Mouse (Mus musculus): ENCODE results near the gene Nfatc3.

Nfatc3 gene

DNA sequence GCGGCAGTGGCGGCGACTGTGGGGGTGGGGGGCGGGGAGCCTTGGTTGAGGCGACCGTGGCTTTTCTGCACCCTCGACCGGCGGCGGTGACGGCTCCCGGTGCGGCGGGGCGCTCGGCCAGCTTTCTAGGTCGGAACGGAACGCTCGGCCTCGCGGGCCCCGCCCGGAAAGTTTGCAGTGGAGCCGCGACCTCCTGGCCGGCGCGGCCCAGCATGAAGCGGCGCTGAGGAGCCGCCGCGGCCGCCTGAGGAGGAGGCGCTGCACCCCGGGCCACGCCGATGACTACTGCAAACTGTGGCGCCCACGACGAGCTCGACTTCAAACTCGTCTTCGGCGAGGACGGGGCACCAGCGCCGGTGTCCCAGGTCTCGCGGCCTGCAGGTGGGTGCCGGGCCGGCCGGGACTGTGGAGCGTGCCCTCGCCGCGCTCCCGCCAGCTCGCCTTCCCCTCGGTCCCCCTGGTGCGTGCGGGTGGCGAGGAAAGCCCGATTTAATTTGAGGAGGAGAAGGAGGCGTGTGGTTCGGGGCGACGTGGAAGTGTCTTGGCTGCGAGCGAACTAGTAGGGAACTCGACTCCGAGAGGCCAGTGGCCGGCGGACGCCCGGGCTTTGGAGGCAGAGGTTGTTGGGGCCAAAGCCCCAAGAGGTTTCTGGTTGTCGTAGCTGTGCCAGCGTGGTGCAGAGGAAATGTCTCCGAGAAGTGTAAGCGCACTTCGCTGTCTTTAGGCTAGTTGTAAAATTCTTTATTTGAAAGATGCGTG lies 1.2 kb downstream of the Nfatc3 start:
- no peak for DNase-seq

DNA sequence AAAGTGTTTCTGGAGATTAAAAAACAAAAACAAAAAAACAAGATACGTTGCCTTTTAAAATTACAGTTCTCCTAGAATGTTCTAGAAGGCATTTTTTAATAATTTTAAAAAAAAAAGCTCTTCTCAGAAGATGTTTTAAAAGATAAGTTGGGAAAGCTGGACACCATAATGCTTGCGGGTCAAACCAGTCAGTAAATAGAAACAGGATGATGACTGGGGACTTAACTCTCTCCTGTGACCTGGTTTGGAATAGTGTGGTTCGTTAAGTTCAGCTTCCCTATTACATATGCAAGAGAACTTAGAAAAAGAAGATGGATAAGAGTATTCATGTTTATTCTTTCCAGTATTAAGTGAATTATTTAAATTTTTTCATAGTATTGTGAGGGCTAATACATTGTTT lies 1.9 kb downstream of the Nfatc3 start:
- no peak for DNase-seq

DNA sequence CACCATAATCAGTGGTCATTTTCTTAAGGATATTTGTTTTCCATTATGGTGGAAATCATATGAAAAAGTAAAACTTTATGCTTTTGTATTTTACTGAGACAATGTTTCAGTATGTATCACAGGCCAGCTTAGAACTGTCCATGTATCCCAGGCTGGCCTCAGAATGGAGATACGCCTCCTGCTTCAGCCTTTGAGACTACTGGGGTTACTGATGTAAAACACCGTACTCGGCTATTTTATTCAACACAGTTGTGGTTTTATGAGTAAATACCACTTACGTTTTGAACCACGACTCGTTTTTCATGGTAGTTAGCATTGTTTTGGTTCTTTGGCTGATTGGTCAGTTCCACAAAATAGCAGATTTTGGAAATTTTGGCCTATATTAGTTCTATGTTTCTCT lies 3.0 kb downstream of the Nfatc3 start:
- DNase-seq, result no peak

DNA sequence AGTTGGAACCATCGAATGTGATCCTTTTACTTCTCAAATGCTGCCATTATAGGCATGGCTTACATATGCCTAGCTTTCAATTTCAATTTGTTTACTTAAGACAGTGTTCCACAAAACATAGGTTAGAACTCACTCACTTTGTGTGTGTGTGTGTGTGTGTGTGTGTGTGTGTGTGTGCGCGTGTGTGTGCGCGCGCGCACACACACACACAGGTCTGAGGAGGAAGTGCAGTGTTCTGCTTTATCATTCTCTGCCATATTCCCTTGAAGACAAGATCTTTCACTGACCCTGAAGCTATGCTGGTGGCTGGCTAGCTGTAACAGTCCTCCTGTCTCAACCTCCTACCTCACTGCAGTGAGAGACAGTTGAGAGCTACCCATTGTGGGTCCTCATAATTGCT lies 4.4 kb downstream of the Nfatc3 start:
- DNase-seq, result no peak

DNA sequence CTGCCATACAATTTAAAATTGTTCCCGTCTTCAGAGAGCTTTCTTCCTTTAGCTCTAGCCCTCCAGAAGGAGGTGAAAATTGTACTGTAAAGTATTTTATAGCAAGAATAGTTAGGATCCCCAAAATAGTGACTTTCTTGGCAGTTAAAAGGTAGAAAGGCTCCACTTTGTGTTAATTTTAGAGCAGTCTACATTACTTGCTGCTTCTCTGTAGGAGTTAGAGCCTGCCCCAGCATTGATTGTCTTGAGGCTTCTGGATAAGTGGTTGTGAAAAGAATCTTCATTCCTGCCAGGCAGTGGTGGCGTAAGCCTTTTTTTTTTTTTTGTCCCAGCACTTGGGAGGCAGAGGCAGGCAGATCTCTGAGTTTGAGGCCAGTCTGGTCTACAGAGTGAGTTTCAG lies 8.1 kb downstream of the Nfatc3 start:
- no peak for DNase-seq

DNA sequence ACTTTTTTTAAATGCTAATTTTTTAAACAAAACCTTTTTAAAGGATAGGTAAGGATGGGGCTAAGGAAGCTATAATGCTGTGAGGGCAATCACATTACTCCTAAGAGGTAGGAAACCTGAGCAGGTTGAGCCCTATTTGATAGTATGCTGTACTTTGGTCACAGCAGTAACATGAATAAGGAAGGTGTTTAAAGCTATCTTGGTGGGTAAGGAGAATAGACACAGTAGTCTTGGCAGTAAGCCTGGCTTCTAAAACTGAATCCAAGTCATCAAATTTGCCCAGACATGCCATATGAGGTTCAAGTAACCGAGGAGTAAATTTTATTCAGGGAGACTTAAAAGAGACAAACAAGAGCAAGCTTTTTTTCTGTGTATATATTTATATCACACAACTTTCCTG lies 10.9 kb downstream of the Nfatc3 start:
- DNase-seq, result no peak

DNA sequence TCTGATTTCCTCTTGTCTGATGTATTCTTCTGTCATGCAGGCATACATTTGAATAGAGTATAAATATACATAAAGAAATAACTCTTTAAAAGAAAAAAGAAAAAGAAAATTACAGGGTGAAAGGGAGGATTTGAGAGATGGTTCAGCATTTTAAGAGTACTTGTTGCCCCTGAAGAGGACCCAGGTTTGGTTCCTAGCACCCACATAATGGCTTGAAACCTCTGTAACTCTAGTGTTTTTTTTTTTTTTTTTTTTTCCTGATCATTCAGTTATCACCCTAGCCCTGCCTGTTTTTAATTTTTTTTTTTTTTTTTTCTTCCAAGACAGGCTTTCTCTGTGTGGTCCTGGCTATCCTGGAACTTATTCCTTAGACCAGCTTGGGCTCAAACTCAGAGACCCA lies 13.5 kb downstream of the Nfatc3 start:
- DNase-seq, result no peak

DNA sequence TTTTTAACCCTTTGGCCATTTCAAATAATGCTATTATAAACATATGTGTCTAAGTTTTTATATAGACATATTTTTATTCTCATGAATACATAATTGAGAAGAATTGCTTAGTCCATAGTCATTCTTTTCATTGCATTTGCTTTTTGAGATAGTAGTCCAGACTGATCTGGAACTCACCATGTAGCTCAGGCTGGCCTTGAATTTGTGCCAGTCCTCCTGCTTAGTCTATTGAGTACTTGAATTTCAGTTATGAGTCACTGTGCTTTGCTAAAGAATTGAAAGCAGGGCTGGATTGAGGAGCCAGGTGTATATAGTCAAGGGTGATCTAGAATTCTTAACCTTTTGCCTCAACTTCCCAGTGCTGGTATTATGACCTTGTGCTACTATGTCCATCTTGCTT lies 15.6 kb downstream of the Nfatc3 start:
- DNase-seq, result no peak

DNA sequence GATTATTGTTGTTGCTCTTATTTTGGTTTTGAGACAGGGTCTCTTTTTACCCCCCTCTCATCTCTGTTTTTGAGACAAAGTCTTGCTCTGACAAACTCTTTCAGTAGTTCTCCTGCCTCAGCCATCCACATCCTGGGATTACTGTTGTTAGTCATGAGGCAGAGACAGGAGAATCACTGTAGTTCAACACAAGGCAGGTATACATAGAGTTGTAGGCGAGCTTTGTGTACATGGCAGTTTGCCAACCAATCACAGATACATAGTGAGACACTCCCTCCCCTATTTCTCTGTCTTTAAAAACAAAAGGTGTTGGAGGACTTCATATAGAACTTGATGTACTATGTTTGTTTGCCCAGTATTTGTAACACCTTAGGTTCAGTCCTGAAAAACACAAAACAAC lies 16.0 kb downstream of the Nfatc3 start:
- DNase-seq, result no peak

DNA sequence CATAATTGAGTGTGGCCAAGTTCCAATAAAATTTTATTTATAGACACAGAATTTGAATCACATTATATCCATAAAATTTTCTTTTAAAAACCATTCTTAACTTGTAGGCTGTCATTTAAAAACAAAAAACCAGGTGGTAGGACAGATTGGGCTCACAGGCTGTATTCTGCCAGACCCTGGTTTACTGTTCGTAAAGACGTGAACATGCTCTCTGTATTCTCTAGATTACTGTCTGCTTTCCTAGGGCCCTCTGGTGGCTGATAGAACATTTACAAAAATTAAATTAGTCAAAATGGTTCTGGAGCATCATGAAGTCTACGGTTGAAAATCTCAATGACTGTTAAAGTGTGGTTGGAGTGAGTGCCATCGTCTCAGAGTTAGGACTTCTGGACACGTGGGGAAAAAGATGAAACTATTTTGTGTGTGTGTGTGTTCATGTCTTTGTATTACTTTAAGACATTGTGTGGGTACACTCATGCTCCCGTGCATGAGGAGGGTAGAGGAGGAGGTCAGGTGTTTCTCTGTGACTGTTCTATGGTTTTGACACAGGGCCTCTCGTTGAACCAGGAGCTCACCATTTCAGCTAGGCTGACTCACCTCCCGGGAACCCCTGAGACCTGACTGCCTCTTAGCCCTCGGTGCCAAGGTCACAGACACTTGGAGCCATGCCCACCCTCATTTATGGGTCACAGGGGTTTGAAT lies 16.7 kb downstream of the Nfatc3 start:
- DNase-seq, result peak; percentile 25

DNA sequence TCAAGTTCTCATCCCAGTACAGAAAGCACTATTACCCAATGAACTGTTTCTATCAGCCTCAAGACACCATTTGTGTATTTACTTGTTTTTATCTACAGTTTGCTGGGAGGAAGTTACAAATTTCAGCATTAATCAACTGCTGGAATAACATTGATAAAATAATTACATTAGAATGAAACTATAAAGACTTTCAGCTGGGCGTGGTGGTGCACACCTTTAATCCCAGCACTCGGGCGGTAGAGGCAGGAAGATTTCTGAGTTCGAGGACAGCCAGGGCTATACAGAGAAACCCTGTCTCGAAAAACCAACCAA lies 17.2 kb downstream of the Nfatc3 start:
- DNase-seq, result no peak

DNA sequence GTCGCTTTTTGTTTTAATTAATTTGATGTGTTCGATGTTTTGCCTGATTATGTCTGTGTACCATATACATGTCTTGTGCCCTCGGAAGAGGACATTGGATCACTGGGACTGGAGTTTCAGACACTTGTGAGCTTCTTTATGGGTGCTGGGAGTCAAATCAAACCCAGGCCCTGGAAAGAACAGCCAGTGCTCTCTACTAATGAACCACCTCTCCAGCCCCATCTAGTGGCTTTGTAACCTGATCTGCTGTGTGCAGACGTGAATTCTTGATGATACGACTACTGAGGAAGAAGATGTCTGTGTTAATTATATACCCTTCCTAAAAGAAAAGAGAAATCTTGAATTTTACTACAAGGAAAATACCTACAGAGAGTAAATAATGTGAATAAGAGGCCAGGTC lies 18.0 kb downstream of the Nfatc3 start:
- no peak for DNase-seq

DNA sequence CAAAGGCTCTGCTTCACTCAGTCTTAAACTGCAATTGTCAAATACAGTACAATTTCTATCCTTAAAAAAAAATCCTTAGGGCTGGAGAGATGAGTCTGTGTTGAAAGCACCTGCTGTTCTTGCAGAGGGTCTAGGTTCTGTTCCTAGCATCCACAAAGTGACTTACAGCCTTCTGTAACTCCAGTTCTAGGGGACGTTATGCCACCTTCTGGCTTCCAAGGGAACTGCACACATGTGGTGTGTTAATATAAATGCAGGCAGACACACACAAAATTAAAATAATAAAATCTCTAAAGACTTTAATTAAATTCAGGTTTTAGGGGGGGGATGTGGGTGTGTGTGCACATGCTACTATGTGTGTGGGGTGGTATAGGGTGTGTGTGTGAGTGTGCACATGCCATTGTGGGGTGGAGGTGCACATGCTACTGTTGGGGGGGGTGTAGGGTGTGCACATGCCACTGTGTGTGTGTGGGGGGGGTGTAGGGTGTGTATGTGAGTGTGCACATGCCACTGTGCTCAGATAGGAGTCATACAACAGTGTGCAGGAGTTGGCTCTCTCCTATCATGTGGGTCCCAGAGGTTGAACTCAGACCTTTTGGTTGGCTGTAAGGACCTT lies 18.9 kb downstream of the Nfatc3 start:
- no peak for DNase-seq

DNA sequence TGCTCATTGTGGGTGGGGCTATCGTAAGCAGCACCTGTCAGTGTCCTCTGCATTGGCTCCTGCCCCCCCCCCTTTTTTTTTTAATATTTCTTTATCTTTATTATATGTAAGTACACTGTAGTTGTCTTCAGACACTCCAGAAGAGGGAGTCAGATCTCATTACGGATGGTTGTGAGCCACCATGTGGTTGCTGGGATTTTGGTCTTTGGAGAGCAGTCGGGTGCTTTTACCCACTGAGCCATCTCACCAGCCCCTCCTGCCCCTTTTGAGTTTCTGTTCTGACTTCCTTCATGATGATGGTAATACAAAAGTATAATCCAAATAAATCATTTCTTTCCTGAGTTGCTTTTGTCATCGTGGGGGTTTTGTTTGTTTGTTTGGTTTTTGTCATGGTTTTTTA lies 43.7 kb downstream of the Nfatc3 start:
- no peak for DNase-seq

DNA sequence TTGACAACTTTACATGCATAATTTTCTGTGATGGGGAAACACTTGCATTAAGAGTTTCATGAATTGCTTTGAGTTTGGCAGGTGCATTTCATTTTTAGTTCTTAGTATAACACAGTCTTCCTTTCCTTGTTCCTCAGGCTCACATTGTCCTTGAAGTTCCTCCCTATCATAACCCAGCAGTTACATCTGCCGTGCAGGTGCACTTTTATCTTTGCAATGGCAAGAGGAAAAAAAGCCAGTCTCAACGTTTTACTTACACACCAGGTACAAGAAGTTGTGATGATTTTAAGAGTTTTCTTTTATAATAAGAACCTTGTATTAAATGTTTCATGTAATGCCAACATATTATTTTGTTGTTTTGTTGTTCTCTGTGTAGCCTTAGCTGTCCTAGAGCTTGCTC lies 45.2 kb downstream of the Nfatc3 start:
- no peak for DNase-seq

DNA sequence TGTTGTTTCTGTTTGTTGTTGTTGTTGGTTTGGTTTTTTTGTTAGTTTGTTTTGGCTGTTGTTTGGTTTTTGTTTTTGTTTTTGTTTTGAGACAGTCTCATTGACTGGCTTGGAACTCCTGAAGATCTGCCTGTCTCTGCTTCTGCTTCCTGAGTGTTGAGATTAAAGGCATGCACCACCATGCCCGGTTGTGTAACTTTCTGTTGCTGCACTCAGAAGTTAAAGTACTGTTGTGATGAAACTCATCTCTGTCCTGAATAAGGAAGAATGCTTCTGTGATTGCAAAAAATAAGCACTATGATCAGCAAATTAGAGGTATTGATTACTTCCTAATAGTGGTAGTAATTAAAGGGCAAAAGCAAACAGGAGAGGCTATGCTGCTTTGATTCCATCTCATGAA lies 47.6 kb downstream of the Nfatc3 start:
- no peak for DNase-seq

DNA sequence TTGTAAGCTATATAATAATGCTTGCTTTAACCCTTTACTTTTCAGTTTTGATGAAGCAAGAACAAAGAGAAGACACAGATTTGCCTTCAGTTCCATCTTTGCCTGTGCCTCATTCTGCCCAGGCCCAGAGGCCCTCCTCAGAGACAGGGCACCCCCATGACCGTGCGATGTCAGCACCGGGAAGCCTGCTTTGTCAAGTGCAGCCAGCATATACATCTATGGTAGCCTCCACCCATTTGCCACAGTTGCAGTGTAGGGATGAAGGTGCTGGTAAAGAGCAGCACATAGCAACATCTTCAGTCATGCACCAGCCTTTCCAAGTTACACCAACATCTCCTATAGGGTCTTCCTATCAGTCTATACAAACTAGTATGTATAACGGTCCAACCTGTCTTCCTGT lies 49.4 kb downstream of the Nfatc3 start:
- no peak for DNase-seq

DNA sequence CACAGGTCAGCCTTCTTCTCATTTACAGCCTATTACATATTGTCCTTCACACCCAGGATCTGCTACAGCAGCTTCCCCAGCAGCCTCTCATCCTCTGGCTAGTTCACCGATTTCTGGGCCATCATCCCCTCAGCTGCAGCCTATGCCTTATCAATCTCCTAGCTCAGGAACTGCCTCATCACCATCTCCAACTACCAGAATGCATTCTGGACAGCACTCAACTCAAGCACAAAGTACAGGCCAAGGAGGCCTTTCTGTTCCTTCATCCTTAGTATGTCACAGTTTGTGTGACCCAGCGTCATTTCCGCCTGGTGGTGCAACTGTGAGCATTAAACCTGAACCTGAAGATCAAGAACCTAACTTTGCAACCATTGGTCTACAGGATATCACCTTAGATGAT lies 50.1 kb downstream of the Nfatc3 start:
- no peak for DNase-seq

DNA sequence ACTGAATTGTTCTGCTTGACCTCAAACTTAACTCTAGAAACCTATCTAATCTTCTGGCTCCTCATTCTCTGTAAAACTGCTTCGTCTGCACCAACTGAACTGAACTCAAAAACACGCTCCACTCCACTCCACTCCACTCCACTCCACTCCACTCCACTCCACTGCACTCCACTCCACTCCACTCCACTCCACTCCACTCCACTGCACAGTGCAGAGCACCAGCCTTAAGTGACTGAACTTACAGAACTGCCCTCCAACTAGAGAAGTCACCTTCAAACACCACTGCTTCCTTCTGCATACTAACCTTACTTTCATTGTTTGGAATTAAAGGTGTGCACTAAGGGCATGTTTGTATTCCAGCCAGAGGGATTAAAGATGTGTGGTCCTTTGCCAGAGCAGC lies 53.4 kb downstream of the Nfatc3 start:
- DNase-seq, result no peak

DNA sequence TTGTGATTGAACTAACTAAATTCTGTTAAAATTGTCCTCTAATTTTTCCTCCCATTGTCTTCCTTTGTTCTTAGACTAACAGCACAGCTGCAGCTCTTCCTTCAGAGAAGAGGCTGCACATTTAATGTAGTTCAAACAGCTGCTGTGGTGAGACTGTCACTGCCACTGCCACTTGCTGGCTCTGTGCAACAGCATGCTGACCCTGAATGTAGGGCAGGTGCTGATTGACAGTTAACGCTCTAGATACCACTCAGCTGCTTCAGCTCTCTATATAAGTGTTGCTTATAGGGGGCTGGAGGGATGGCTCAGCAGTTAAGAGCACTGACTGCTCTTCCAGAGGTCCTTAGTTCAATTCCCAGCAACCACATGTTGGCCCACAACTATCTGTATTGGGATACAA lies 53.9 kb downstream of the Nfatc3 start:
- no peak for DNase-seq

DNA sequence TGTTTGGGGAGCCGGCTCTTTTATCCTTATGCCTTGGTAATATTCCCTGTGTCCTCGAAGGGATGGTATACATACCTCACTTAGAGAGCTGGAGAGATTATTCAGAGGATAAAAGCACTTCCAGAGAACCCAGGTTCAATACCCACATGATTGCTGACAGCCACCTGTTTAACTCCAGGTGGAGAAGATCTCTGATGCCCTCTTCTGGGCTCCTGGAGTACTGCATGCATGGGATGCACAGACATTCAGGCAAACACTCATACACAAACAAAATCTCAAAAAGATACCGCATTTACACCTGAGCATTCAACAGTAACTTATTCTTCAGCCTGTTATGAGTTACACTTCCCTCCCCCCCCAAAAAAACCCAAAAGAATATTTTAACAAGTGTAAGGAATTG lies 57.3 kb downstream of the Nfatc3 start:
- DNase-seq, result no peak

DNA sequence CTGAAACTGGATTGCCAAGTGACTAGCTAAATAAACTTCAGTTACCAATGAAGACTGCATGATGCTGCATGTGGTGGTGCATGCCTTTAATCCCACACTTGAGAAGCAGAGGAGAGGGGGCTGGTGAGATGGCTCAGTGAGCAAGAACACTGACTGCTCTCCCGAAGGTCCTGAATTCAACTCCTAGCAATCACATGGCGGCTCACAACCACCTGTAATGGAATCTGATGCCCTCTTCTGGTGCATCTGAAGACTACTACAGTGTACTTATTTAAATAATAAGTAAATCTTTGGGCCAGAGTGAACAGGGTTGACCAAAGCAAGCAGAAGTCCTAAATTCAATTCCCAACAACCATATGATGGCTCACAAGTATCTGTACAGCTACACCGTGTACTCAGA lies 64.8 kb downstream of the Nfatc3 start:
- no peak for DNase-seq

DNA sequence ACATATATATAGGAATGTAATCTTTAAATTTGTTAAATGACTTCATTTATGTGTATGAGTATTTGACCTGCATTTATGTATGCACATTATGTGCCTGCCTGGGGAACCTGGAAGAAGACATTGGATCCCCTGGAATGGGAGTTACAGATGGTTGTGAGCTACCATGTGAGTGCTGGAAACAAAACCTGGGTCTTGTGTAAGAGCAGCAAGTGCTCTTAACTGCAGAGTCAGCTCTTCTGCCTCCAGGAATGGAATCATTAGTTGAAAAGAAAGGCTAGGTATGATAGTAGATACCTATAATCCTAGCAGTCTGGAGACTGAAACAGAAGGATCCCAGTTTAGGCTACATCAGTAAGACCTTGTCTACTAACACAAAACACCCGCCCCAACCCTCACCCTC lies 67.4 kb downstream of the Nfatc3 start:
- DNase-seq, result no peak

DNA sequence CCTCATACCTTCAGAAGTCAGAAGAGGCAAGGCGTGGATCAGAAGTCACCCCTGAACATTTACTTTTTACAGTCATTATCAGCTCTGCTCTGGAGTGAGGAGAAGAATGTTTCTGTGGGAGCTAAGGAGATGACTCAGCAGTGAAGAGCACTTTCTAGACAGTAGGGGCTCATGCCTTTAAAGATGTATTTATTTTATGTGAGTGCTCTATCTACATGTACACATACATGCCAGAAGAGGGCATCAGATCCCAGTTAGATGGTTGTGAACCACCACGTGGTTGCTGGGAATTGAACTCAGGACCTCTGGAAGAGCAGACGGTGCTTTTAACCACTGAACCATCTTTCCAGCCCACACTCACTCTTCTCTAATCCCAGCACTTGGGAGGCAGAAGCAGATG lies 68.4 kb downstream of the Nfatc3 start:
- DNase-seq, result no peak

All from cerebellum, adult 11-12 months (tissue).